Mouse (Mus musculus) mature B cell (primary cell): ENCODE results near the gene Adssl1.

ENCODE experiments used
- in situ Hi-C: fragments of 300-500 bp; cut with MboI; formaldehyde crosslinking; loops from 2 replicates; pipeline ENCODE4 v1.14.3; 2019

The Adssl1 gene

GRCm38 (mm10) chr12:112675245-112676035 is 55.6 kb downstream of the Adssl1 start:
- in situ Hi-C loops, result no loop called here

GRCm38 (mm10) chr12:112677076-112677475 is 57.2 kb downstream of the Adssl1 start:
- in situ Hi-C loops, result no loop called here

- in situ Hi-C loops, result no loop called here
These were observed 58.2 kb downstream of the Adssl1 start for GRCm38 (mm10) chr12:112677943-112678554.

GRCm38 (mm10) chr12:112678555-112679026 is 58.7 kb downstream of the Adssl1 start, which contains the start of gene Zbtb42:
Gene Zbtb42 (plus strand): TSS chr12:112678828.
- in situ Hi-C loops, result no loop called here

GRCm38 (mm10) chr12:112679027-112679996 is 59.5 kb downstream of the Adssl1 start:
- in situ Hi-C loops, result no loop called here

GRCm38 (mm10) chr12:112683351-112683750 is 63.5 kb downstream of the Adssl1 start:
- in situ Hi-C loops, result no loop called here

GRCm38 (mm10) chr12:112688458-112688857 is 68.6 kb downstream of the Adssl1 start:
- in situ Hi-C loops, result no loop called here
